Mouse (Mus musculus) testis, adult 2 months (tissue): ENCODE measurements at regions not wholly inside any gene's neighbourhood (a gene's known extent, or its start where the extent isn't known, plus 50 kb on each side); places are given as distances from the start of the nearest gene placed in this dataset.

Experiments
- CTCF ChIP-seq: fragments of 200-500 bp; IDR thresholded peaks from 2 replicates; pipeline ENCODE4 v1.5.1; 2012; ENCODE audit warnings: low read depth, mild to moderate bottlenecking, inconsistent platforms, low read length, moderate library complexity; ENCODE audit not compliant: control insufficient read depth, insufficient read depth, insufficient replicate concordance
- POLR2A ChIP-seq: fragments of 200-500 bp; IDR thresholded peaks from 2 replicates; pipeline ENCODE4 v1.6.1; 2012; ENCODE audit warnings: low read depth, mild to moderate bottlenecking, inconsistent platforms, low read length, moderate library complexity; ENCODE audit not compliant: control insufficient read depth

DNA sequence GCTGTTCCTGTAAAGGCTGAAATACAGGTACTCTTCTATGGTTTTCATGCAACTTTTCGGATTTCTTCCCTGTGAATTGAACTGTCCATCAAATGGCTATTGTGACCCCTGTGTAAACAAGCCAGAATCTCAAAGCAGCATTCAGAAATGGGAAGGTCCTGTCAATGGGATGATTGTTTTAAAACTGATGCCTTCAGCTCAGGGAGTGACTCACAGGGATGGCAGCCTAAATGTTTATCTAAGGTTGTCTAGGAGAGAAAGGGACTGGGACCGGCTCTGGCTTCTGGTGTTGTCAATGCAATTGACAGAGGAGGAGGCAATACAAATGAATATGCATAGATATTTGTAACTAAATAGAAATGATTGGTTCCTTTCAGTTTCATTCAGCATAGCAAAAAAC is 421.3 kb downstream of the Epha4 start:
- no peak for TF ChIP-seq CTCF
- no peak for TF ChIP-seq POLR2A
